Mouse (Mus musculus): ENCODE data around the gene B3gnt8.

B3gnt8 gene

DNA sequence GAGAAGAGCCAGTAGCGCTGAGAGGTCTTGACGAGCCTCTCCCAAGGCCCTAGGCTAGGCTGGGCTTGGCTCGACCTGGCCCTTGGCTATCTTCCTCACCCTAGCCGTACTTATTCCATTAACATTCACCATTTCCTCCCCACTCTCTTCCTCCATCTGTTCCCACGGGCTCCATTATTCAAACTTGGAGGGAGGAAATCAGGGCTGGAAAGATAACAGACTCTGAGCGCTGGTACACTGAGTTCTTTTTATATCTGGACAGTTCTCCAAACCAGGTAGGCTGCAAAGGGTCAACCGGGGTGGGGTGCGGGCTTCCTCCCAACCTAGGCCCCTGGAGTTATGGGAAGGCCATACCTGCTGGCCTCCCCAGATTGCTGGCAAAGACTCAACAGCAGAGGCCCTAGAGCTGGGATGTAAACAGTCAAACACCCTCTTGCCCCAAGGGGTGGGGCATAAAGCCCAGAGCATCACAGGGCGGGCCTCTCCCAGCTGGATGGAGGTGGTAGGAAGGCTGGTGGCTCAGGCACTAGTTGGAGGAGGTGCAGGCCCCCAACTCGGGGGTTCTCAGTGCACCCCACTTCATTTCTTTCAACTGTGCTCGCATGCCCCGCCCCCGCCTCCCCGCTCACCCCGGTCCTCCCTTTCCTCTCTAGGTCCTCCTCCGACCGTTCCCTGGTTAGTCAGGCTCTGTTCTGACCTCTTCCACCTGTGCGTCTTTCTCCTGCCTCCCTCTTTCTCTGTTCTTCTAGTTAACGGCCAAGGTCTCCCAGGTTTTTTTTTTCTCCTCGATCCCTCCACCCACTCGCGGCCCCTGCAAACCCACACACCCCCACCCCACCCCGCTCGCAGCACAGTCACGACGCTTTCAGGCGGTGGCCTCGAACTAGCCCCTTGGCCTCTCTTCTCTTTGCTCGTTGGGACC, at the start of gene B3gnt8:
Gene B3gnt8, plus strand, starts transcription at position 146 of the 922 bp plus-strand sequence.
- peak; percentile 73 for DNase-seq

DNA sequence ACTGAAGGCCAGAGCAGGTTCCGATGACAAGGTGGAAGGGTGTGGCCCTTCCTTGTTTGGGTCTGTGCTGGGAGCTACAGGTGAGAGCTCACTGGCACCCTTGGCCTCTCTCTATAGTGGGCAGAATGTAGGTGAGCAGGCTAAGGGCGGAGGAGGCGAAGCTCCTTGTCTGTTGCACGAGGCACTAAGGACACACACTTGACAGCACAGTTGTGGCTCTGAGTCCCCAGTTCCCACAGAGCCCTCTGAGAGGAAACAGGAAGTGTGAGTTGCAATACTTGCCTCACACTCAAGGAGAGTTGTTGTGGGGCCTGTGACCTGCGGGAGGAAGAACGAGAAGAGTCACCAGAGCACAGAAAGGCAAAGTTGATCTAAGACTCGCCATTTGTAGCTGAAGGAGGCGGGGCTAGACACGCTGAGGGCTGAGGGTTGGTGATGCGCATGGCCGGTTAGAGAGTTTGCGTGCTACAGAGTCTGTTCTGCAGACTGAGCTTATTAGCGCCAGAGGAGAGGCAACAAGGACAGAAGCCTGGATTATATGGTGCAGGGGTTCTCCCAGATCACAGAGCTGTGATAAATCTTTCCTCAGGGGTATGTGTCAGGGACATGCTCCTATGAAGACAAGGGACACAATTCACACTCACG, 49.5 kb upstream of the B3gnt8 start:
- peak; percentile 40 for DNase-seq

GRCm38 (mm10) chr7:25579441-25579840, 47.0 kb upstream of the B3gnt8 start:
- no peak for DNase-seq

GRCm38 (mm10) chr7:25582301-25582810, 44.1 kb upstream of the B3gnt8 start:
- DNase-seq: no peak

- DNase-seq: no peak
Observed at GRCm38 (mm10) chr7:25584651-25585050, 41.8 kb upstream of the B3gnt8 start.

- DNase-seq: no peak
Observed at GRCm38 (mm10) chr7:25585351-25586204, 40.9 kb upstream of the B3gnt8 start.

DNA sequence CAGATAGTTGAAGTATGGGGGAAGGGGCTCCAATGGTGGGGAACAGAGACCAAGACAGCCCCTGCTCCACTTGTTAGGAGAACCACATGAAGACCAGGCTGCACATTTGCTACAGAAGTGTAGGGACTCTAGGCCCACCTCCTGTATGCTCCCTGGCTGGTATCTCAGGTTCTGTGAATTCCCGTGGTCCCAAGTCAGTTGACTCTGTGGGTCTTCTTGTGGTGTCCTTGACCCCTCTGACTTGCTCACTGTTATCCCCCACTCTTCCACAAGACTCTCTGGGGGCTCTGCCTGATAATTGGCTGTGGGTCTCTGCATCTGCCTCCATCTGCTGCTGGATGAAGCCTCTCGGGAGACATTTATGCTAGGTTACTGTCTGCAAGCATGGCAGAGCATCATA, 35.2 kb upstream of the B3gnt8 start:
- DNase-seq: no peak

DNA sequence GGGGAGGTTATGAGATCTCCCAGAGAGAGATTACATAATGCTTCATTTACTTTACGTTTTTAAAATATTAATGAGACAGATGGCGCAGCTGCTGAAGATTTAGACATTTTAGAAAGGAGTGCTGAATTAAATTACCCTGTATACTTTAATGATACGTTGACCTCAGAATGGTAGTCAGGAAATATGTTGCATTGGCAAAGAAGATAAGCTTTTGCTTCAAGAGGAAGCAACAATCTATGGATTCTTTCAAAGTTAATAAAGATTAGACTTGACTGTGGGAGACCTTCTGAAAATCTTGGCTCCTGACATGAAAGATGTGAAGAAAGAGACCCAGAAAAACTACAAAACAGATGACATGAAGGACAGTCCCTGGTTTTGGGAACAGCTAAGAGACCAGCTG, 32.6 kb upstream of the B3gnt8 start:
- DNase-seq: no peak

- DNase-seq: peak; percentile 76
Observed at GRCm38 (mm10) chr7:25599663-25600062, 26.8 kb upstream of the B3gnt8 start.

DNA sequence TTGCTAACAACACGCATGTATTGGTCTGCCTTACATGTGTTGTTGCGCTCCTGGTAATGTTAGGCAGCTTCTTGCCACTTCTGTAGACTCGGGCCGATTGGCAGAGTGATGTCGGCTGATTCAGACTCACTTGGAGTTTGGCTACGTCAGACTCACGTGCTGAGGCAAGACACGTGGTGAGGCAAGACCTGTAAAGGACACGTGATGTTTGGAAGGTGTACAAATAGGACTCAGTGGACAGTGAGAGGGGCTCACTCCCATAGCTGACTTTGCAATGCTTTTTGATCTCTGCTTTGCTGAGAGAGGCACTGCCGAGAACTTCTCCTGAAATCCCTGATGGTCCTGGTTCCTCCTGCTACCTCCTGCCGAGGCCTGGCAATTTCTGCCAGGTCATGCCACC, 25.8 kb upstream of the B3gnt8 start:
- DNase-seq: no peak

GRCm38 (mm10) chr7:25601346-25601745, 25.1 kb upstream of the B3gnt8 start:
- no peak for DNase-seq

DNA sequence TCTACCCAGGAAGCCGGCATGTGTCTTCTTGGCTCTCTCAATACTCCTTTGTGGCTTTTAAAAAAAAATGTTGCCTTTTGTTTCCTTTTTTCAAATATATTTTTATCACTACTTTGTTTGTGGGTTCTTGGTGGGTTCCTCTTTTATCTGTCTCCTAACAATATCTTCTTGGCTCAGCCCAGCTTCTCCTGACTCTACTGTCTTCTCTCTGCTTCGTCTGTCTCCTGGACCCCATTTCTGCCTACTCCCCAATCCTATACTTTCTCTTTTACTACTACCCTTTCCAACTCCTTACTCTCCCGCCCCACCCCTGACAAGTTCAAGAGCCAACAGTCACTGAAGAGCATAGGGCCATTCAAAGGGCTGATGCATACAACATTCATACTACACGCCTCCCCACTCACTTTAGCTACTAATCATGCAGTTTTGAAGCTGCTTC, 19.8 kb upstream of the B3gnt8 start:
- DNase-seq: no peak

DNA sequence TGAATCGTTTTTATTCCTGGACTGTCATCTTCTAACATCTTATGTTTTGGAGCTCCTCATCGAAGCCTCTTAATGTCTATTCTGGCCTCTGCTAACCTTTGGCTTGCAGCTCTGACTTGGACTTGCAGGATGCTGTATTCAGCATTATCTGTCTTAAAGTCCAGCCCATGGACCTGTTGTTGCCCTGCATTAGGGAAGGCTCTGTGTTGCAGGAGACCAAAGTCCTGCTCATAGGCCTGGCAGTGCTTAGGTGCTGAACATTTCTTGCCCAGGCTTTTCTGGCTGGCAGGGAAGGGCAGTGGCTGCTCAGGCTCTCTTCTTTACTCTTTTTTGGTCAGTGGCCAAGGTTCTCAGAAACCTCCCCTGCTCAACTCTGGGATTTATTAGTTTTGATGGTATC, 19.3 kb upstream of the B3gnt8 start:
- no peak for DNase-seq

DNA sequence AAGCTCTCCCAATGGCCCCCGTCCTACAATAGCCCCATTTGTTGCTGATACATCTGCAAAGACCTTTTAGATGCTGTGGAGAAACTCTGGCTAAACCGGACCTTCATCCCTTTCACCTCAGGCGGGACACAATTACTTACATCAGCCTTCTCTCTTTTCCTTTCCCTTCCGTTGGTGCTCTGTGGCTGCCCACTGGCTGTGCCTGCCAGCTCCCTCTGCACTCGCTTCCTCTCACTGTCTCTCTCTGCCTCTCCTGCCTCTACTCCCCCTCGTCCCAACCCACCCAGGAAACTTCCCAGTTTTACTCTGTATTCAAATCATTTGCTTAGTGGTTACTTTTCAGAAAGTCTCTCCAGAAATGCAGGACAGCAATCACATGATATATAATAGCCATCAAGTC, 16.4 kb upstream of the B3gnt8 start:
- no peak for DNase-seq

GRCm38 (mm10) chr7:25611501-25611900, 15.0 kb upstream of the B3gnt8 start:
- DNase-seq: no peak

- DNase-seq: no peak
Observed at GRCm38 (mm10) chr7:25614086-25614485, 12.4 kb upstream of the B3gnt8 start.

GRCm38 (mm10) chr7:25614831-25615705, 11.4 kb upstream of the B3gnt8 start:
- no peak for DNase-seq

- no peak for DNase-seq
Observed at GRCm38 (mm10) chr7:25615706-25616011, 10.8 kb upstream of the B3gnt8 start, which contains the start of gene Erich4. Gene Erich4, minus strand, starts transcription at chr7:25615892.

DNA sequence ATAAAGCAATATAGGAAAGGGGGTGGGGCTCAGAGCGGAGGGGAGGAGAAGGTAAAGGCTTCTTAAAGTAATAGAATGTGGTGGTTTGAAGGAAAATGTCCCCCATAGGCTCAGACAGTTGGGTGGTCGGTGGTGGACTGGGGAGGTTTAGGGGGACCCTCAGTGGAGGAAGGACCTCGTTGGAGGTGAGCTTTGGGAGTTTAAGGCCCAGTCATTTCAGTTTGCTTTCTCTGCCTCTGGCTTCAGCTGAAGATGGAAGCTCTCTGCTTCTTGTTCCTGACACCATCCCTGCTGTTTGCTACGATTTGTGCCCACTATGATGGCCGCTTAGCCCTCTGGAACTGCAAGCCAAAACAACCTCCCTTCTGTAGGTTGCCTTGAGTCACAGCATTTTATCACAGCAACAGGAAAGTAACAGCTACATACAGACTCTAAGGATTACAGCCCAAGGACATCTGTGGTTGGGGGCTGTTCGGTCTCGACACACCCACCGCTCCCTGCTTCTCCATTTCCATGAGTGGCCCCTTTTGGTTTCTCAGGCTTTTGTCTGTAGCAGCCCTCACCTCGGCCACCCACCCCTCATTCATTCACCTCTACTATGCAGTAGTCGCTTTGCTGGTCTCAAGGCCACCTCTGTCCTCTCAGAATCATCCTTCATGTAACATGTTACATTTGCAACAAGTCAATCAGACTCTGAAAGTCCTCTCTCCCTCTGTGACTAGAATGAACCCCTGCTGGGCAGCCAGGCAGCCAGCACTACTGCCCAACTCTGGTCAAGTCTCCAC, 8.9 kb upstream of the B3gnt8 start:
- DNase-seq: no peak

DNA sequence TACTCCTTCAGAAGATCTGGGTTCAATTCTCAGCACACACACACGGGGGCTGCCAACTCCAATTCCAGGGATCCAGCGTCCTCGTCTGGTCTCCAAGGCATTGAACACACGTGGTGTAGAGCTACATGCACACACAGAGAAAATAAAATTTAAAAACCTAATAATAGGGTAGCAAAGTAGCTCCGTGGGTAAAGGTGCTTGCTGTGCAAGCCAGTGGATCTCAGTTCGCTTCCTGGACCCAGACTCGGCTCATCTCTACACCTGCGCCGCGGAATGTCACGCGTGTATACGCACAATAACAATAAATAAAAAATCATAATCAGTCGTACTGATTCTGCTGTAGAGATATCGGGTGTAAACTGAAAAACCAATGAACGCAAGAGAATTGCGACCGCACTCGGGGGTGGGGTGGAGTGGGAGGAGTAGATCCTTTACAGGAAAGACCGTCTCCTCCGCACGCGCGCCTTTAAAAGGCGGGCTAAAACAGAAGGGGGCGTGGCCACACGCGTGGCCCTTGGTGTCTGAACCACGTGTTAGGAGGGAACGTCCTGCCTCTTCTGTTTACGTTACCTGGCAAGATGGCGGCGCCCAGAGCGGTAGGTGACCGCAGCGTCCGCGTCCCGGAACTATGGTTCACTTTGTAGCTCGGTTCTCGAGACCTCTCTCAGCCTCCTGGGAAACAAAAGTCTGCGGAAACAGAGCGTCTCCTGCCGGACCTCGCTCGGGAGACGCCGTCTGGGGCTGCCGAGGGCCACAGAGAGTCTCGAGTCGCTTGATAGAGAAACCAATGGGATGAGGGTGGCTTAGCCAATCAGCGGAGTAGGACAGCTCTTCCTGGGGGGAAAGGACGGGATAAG, 7.4 kb upstream of the B3gnt8 start, which contains the start of gene Dmac2:
Gene Dmac2, plus strand, starts transcription at position 550 of the 857 bp plus-strand sequence.
- DNase-seq: peak; percentile 97
